ENCODE assay signal across 8 mouse cellular contexts in genomic region chr7:141047581-141048225, GRCm38 (mm10). TPM values are rescaled to one million over a fixed set of nuclear protein-coding genes. Genes with fewer than 3 reads are reported as not detected.
A peak's percentile ranks its signal among the peaks of the same experiment; 100 is the strongest.
DNase-seq lines count a peak whose midpoint lies in the region; ATAC-seq and TF ChIP-seq lines count a peak whose summit lies in the region.

No protein-coding gene starts in this region.

- peak; percentile 76 for DNase-seq in adrenal gland, postnatal 10 days
- peak; percentile 57 for DNase-seq in embryonic facial prominence, embryonic 10.5 days (ENCODE audit: low spot score)
- DNase-seq in heart, adult 11 months: peak; percentile 99
- DNase-seq in left cerebral cortex, postnatal 4 days: peak; percentile 66
- peak; percentile 48 for DNase-seq in mesoderm, embryonic 11.5 days (ENCODE audit: low read depth, low spot score)
- DNase-seq in skeletal muscle tissue, adult 2 months (ENCODE audit: low read depth, low spot score): peak; percentile 94

- H3K27me3 ChIP-seq in embryonic facial prominence, embryonic 10.5 days (replicated peaks; ENCODE audit: low read depth, poor library complexity, severe bottlenecking): no peaks in the 10 kb centered on the region
- H3K27me3 ChIP-seq in intestine, postnatal 0 days (replicated peaks; ENCODE audit: control insufficient read depth, insufficient read depth, low read length): no peaks in the 10 kb centered on the region

- H3K36me3 ChIP-seq in embryonic facial prominence, embryonic 10.5 days (replicated peaks): no peaks in the 10 kb centered on the region
- H3K36me3 ChIP-seq in intestine, postnatal 0 days (ENCODE audit: control insufficient read depth, insufficient read depth): no peaks in the 10 kb centered on the region

- ATAC-seq in intestine, postnatal 0 days: peak; percentile 78
- no peak for ATAC-seq in CD4-positive, CD25-positive, alpha-beta regulatory T cell, adult 4 months

- H3K9ac ChIP-seq in intestine, postnatal 0 days (ENCODE audit: low read depth, low read length): peak overlapping the region; percentile 34; the same call in 1 of the 2 replicates

- no peak for TF ChIP-seq CTCF in intestine, postnatal 0 days (IDR thresholded peaks at IDR 0.05; ENCODE audit: low read depth)

- 7% methylated on average over 19 of the region's 19 CpGs for WGBS in embryonic facial prominence, embryonic 10.5 days
- 11% methylated on average over 14 of the region's 19 CpGs for WGBS in intestine, postnatal 0 days

- intact Hi-C loops in left cerebral cortex, postnatal 4 days (cut with DNase I): loop anchor here (2.0 kb wide), 2 partner anchors 139 to 201 kb away; partner anchors contain the start of gene Odf3

- H3K4me3 ChIP-seq in embryonic facial prominence, embryonic 10.5 days: peak overlapping the region; percentile 58
- peak overlapping the region; percentile 23 for H3K4me3 ChIP-seq in intestine, postnatal 0 days (ENCODE audit: low read depth, low read length)

- peak overlapping the region; percentile 40 for H3K27ac ChIP-seq in embryonic facial prominence, embryonic 10.5 days (replicated peaks)
- peak overlapping the region; percentile 88 for H3K27ac ChIP-seq in intestine, postnatal 0 days (ENCODE audit: low read depth, low read length)

- peak overlapping the region; percentile 75 for H3K4me2 ChIP-seq in intestine, postnatal 0 days (replicated peaks; ENCODE audit: low read depth)

- H3K9me3 ChIP-seq in embryonic facial prominence, embryonic 10.5 days: no peaks in the 10 kb centered on the region
- no peaks in the 10 kb centered on the region for H3K9me3 ChIP-seq in intestine, postnatal 0 days (ENCODE audit: control insufficient read depth)

- H3K4me1 ChIP-seq in embryonic facial prominence, embryonic 10.5 days: peaks cover 24% of the 10 kb centered on the region
- H3K4me1 ChIP-seq in intestine, postnatal 0 days (replicated peaks; ENCODE audit: control insufficient read depth, insufficient read depth, low read length): 0 out of 2 replicates have a peak, but pooled peaks cover 4% of the 10 kb centered on the region

RNA-seq across cellular contexts. Expression of gene B4galnt4, which starts 13.2 kb away (rescaled TPM):
- total RNA-seq in adrenal gland, postnatal 10 days (2021): 1 to 10 TPM; 2.0 to 5.1 TPM
- polyA plus RNA-seq in embryonic facial prominence, embryonic 10.5 days (2016; fragmentation: Nextera tagmentation; extraction: Ambion mirVana): 26.5 and 27.7 TPM in 2 replicates
- polyA plus RNA-seq in intestine, postnatal 0 days (2015; fragmentation: Nextera tagmentation; extraction: Ambion mirVana): 1.9 and 2.9 TPM in 2 replicates
- 100 to 1,000 TPM; 132 to 150 TPM for total RNA-seq in left cerebral cortex, postnatal 4 days (2021)
- polyA plus RNA-seq in CD4-positive, CD25-positive, alpha-beta regulatory T cell, adult 4 months (2017; shearing (Covaris generic)): 1 to 10 TPM; 6.6 to 7.8 TPM

RNA-seq across cellular contexts. Expression of gene Gm17387, which starts 18.8 kb away (rescaled TPM):
- total RNA-seq in adrenal gland, postnatal 10 days (2021): not detected
- not detected in 2 replicates for polyA plus RNA-seq in embryonic facial prominence, embryonic 10.5 days (2016; fragmentation: Nextera tagmentation; extraction: Ambion mirVana)
- not detected in 2 replicates for polyA plus RNA-seq in intestine, postnatal 0 days (2015; fragmentation: Nextera tagmentation; extraction: Ambion mirVana)
- not detected for total RNA-seq in left cerebral cortex, postnatal 4 days (2021)
- not detected for polyA plus RNA-seq in CD4-positive, CD25-positive, alpha-beta regulatory T cell, adult 4 months (2017; shearing (Covaris generic))

RNA-seq across cellular contexts. Expression of gene Ifitm6, which starts 30.0 kb away (rescaled TPM):
- total RNA-seq in adrenal gland, postnatal 10 days (2021): 1 to 10 TPM; 1.7 to 3.2 TPM
- not detected in 2 replicates for polyA plus RNA-seq in embryonic facial prominence, embryonic 10.5 days (2016; fragmentation: Nextera tagmentation; extraction: Ambion mirVana)
- 0.93 and 1.0 TPM in 2 replicates for polyA plus RNA-seq in intestine, postnatal 0 days (2015; fragmentation: Nextera tagmentation; extraction: Ambion mirVana)
- total RNA-seq in left cerebral cortex, postnatal 4 days (2021): not detected
- not detected for polyA plus RNA-seq in CD4-positive, CD25-positive, alpha-beta regulatory T cell, adult 4 months (2017; shearing (Covaris generic))

RNA-seq across cellular contexts. Expression of gene Pkp3, which starts 30.3 kb away (rescaled TPM):
- 1 to 10 TPM in 1 of 2 experiments, under 1 TPM in 1; 0.94 to 1.5 TPM for total RNA-seq in adrenal gland, postnatal 10 days (2021)
- polyA plus RNA-seq in embryonic facial prominence, embryonic 10.5 days (2016; fragmentation: Nextera tagmentation; extraction: Ambion mirVana): 9.4 and 9.6 TPM in 2 replicates
- 35.3 and 38.6 TPM in 2 replicates for polyA plus RNA-seq in intestine, postnatal 0 days (2015; fragmentation: Nextera tagmentation; extraction: Ambion mirVana)
- total RNA-seq in left cerebral cortex, postnatal 4 days (2021): not detected
- 100 to 1,000 TPM; 293 to 427 TPM for polyA plus RNA-seq in CD4-positive, CD25-positive, alpha-beta regulatory T cell, adult 4 months (2017; shearing (Covaris generic))

RNA-seq across cellular contexts. Expression of gene Ifitm3, which starts 37.1 kb away (rescaled TPM):
- 100 to 1,000 TPM; 131 to 136 TPM for total RNA-seq in adrenal gland, postnatal 10 days (2021)
- polyA plus RNA-seq in embryonic facial prominence, embryonic 10.5 days (2016; fragmentation: Nextera tagmentation; extraction: Ambion mirVana): 42.6 and 44.7 TPM in 2 replicates
- polyA plus RNA-seq in intestine, postnatal 0 days (2015; fragmentation: Nextera tagmentation; extraction: Ambion mirVana): 324 and 334 TPM in 2 replicates
- total RNA-seq in left cerebral cortex, postnatal 4 days (2021): 10 to 100 TPM in 1 of 2 experiments, 1 to 10 TPM in 1; 8.9 to 12.8 TPM
- 1 to 10 TPM; 2.9 to 4.4 TPM for polyA plus RNA-seq in CD4-positive, CD25-positive, alpha-beta regulatory T cell, adult 4 months (2017; shearing (Covaris generic))

Comparison
In these comparisons a context has a peak if more than half of its experiments do, and no peak if none do; other contexts are left out.
1. DNase-seq: peak in every context shown above with its lines; median percentile 99 in heart, adult 11 months; 94 in skeletal muscle tissue, adult 2 months; 76 in adrenal gland, postnatal 10 days; 66 in left cerebral cortex, postnatal 4 days; 57 in embryonic facial prominence, embryonic 10.5 days; 48 in mesoderm, embryonic 11.5 days.